10 mouse cellular contexts compared by ENCODE assay signal in genomic region chr12:103301645-103302044, GRCm38 (mm10). TPM values are rescaled to one million over a fixed set of nuclear protein-coding genes. Genes with fewer than 3 reads are reported as not detected.
DNase-seq lines count a peak whose midpoint lies in the region; ATAC-seq and TF ChIP-seq lines count a peak whose summit lies in the region.
"Had no signal": no experiment of that assay in that cellular context is flagged by ENCODE, and none has a peak within 500 bp of the region (broad histone marks: within the 10 kb centered on the region; RNA-seq: fewer than 3 reads in every experiment).

No protein-coding gene starts in this region.

- H3K4me1 ChIP-seq in heart, postnatal 0 days (ENCODE audit: control insufficient read depth, insufficient read depth) = no peaks in the 10 kb centered on the region
- no peaks in the 10 kb centered on the region for H3K4me1 ChIP-seq in heart, embryonic 11.5 days (ENCODE audit: control insufficient read depth, insufficient read depth, low read length)
- H3K4me1 ChIP-seq in testis, adult 2 months (ENCODE audit: control insufficient read depth, insufficient read depth, low read length) = no peaks in the 10 kb centered on the region
- H3K4me1 ChIP-seq in limb, embryonic 14.5 days (ENCODE audit: control insufficient read depth, insufficient read depth, low read length) = no peaks in the 10 kb centered on the region
- H3K4me1 ChIP-seq in stomach, postnatal 0 days (replicated peaks; ENCODE audit: control insufficient read depth, insufficient read depth) = no peaks in the 10 kb centered on the region
- H3K4me1 ChIP-seq: embryonic facial prominence, embryonic 12.5 days had no signal

- no peak for TF ChIP-seq EP300 in heart, postnatal 0 days (IDR thresholded peaks at IDR 0.05; ENCODE audit: low read depth)
- no peak for TF ChIP-seq EP300 in stomach, postnatal 0 days (optimal IDR thresholded peaks at IDR 0.05)

- no peaks in the 10 kb centered on the region for H3K36me3 ChIP-seq in heart, postnatal 0 days (replicated peaks; ENCODE audit: control insufficient read depth, insufficient read depth, low read length)
- H3K36me3 ChIP-seq in heart, embryonic 11.5 days (ENCODE audit: control insufficient read depth, insufficient read depth, low read length) = no peaks in the 10 kb centered on the region
- no peaks in the 10 kb centered on the region for H3K36me3 ChIP-seq in testis, adult 2 months (ENCODE audit: control insufficient read depth, insufficient read depth, low read length)
- H3K36me3 ChIP-seq in limb, embryonic 14.5 days (ENCODE audit: control insufficient read depth, insufficient read depth, low read length) = no peaks in the 10 kb centered on the region
- H3K36me3 ChIP-seq in stomach, postnatal 0 days (ENCODE audit: control insufficient read depth, insufficient read depth, low read length) = no peaks in the 10 kb centered on the region
- H3K36me3 ChIP-seq: embryonic facial prominence, embryonic 12.5 days; limb, embryonic 15.5 days had no signal

- H3K9me3 ChIP-seq in heart, postnatal 0 days (replicated peaks; ENCODE audit: control insufficient read depth, low read length) = no peaks in the 10 kb centered on the region
- H3K9me3 ChIP-seq in heart, embryonic 11.5 days (replicated peaks; ENCODE audit: control insufficient read depth, low read length) = no peaks in the 10 kb centered on the region
- no peaks in the 10 kb centered on the region for H3K9me3 ChIP-seq in limb, embryonic 14.5 days (ENCODE audit: control insufficient read depth, low read length)
- no peaks in the 10 kb centered on the region for H3K9me3 ChIP-seq in stomach, postnatal 0 days (ENCODE audit: control insufficient read depth, low read length)
- H3K9me3 ChIP-seq: embryonic facial prominence, embryonic 12.5 days; limb, embryonic 15.5 days had no signal

- TF ChIP-seq CTCF in heart, postnatal 0 days (IDR thresholded peaks at IDR 0.05; ENCODE audit: low read depth) = peak; percentile 79
- TF ChIP-seq CTCF in testis, adult 2 months (IDR thresholded peaks at IDR 0.05; ENCODE audit: control insufficient read depth, insufficient read depth, insufficient replicate concordance, low read depth, low read length) = peak; percentile 44; the same call in 1 of the 2 replicates
- TF ChIP-seq CTCF in stomach, postnatal 0 days (IDR thresholded peaks at IDR 0.05; ENCODE audit: low read depth) = peak; percentile 93

- no peak overlapping the region for H3K4me2 ChIP-seq in heart, postnatal 0 days (ENCODE audit: low read depth, low read length)
- H3K4me2 ChIP-seq in heart, embryonic 11.5 days = no peak overlapping the region
- no peak overlapping the region for H3K4me2 ChIP-seq in limb, embryonic 14.5 days (replicated peaks; ENCODE audit: low read depth, low read length, severe bottlenecking)
- no peak overlapping the region for H3K4me2 ChIP-seq in stomach, postnatal 0 days (replicated peaks; ENCODE audit: low read depth)
- H3K4me2 ChIP-seq: embryonic facial prominence, embryonic 12.5 days; limb, embryonic 15.5 days had no signal

- no peak overlapping the region for H3K9ac ChIP-seq in heart, postnatal 0 days (replicated peaks; ENCODE audit: low read depth, low read length)
- no peak overlapping the region for H3K9ac ChIP-seq in heart, embryonic 11.5 days (ENCODE audit: low read depth, low read length)
- no peak overlapping the region for H3K9ac ChIP-seq in limb, embryonic 14.5 days (ENCODE audit: low read depth, low read length, severe bottlenecking)
- no peak overlapping the region for H3K9ac ChIP-seq in stomach, postnatal 0 days (ENCODE audit: low read length)
- H3K9ac ChIP-seq: embryonic facial prominence, embryonic 12.5 days; limb, embryonic 15.5 days had no signal

- no peak overlapping the region for H3K4me3 ChIP-seq in heart, postnatal 0 days (ENCODE audit: low read depth, low read length)
- H3K4me3 ChIP-seq in heart, embryonic 11.5 days (ENCODE audit: low read depth, low read length) = no peak overlapping the region
- no peak overlapping the region for H3K4me3 ChIP-seq in testis, adult 2 months (ENCODE audit: control insufficient read depth, low read depth, low read length)
- no peak overlapping the region for H3K4me3 ChIP-seq in limb, embryonic 14.5 days (replicated peaks; ENCODE audit: low read length)
- no peak overlapping the region for H3K4me3 ChIP-seq in stomach, postnatal 0 days (ENCODE audit: low read depth, low read length)
- H3K4me3 ChIP-seq: embryonic facial prominence, embryonic 12.5 days; limb, embryonic 15.5 days had no signal

- H3K27ac ChIP-seq in heart, postnatal 0 days (ENCODE audit: low read depth) = no peak overlapping the region
- H3K27ac ChIP-seq in heart, embryonic 11.5 days (ENCODE audit: low read depth, low read length) = no peak overlapping the region
- H3K27ac ChIP-seq in testis, adult 2 months (ENCODE audit: control insufficient read depth, insufficient read depth, low read depth, low read length) = no peak overlapping the region
- H3K27ac ChIP-seq in limb, embryonic 14.5 days (replicated peaks; ENCODE audit: low read depth, low read length) = no peak overlapping the region
- H3K27ac ChIP-seq in stomach, postnatal 0 days (replicated peaks) = no peak overlapping the region
- H3K27ac ChIP-seq: embryonic facial prominence, embryonic 12.5 days; limb, embryonic 15.5 days had no signal

- WGBS in heart, postnatal 0 days = 47% methylated on average over 2 of the region's 2 CpGs
- WGBS in heart, embryonic 11.5 days (ENCODE audit: insufficient replicate concordance) = 49% methylated on average over 2 of the region's 2 CpGs
- 57% methylated on average over 2 of the region's 2 CpGs for WGBS in limb, embryonic 14.5 days
- 39% methylated on average over 2 of the region's 2 CpGs for WGBS in stomach, postnatal 0 days

- ATAC-seq in heart, postnatal 0 days (ENCODE audit: insufficient read depth, low read depth) = no peak
- no peak for ATAC-seq in heart, embryonic 11.5 days (replicated peaks; ENCODE audit: insufficient number of reproducible peaks, low FRiP score, low TSS enrichment)
- peak; percentile 64; the same call in 1 of the 2 replicates for ATAC-seq in frontal cortex, adult (ENCODE audit: low TSS enrichment)
- ATAC-seq in limb, embryonic 14.5 days (ENCODE audit: low FRiP score, low read depth) = no peak
- ATAC-seq in stomach, postnatal 0 days (ENCODE audit: low FRiP score, low TSS enrichment) = no peak

- DNase-seq in heart, postnatal 0 days (ENCODE audit: low spot score) = peak; percentile 31
- DNase-seq in testis, postnatal 14 days (ENCODE audit: low spot score) = no peak
- peak; percentile 24 for DNase-seq in c-Kit-positive CD71-negative TER-119-negative erythroid progenitor cells, embryonic 14.5 days (ENCODE audit: low read depth)
- peak; percentile 74 for DNase-seq in limb, embryonic 14.5 days (ENCODE audit: low spot score)
- DNase-seq in stomach, postnatal 0 days (ENCODE audit: low spot score) = peak; percentile 45

- 0 out of 2 replicates have a peak, but pooled peaks cover 7% of the 10 kb centered on the region for H3K27me3 ChIP-seq in heart, postnatal 0 days (ENCODE audit: control insufficient read depth, insufficient read depth, low read length)
- H3K27me3 ChIP-seq in heart, embryonic 11.5 days (ENCODE audit: control insufficient read depth, insufficient read depth, low read length) = 0 out of 2 replicates have a peak, but pooled peaks cover 4% of the 10 kb centered on the region
- no peaks in the 10 kb centered on the region for H3K27me3 ChIP-seq in testis, adult 2 months (ENCODE audit: control insufficient read depth, insufficient read depth, low read length)
- H3K27me3 ChIP-seq in limb, embryonic 14.5 days (ENCODE audit: control insufficient read depth, insufficient read depth, low read length) = no peaks in the 10 kb centered on the region; the same call in 1 of the 2 replicates
- H3K27me3 ChIP-seq in stomach, postnatal 0 days (ENCODE audit: control insufficient read depth, insufficient read depth, low read length) = no peaks in the 10 kb centered on the region
- H3K27me3 ChIP-seq: embryonic facial prominence, embryonic 12.5 days; limb, embryonic 15.5 days had no signal

- no peak for TF ChIP-seq POLR2A in testis, adult 2 months (IDR thresholded peaks at IDR 0.05; ENCODE audit: control insufficient read depth, low read depth, low read length)
- TF ChIP-seq POLR2A in limb, embryonic 14.5 days (IDR thresholded peaks at IDR 0.05; ENCODE audit: borderline replicate concordance, extremely low read depth, insufficient read depth, insufficient read length) = no peak

RNA-seq across cellular contexts. Expression of gene Fam181a, which starts 9.1 kb away (rescaled TPM):
- total RNA-seq in heart, postnatal 0 days (2014; rRNA removed; ENCODE audit: low replicate concordance) = not detected in 2 replicates
- polyA plus RNA-seq in heart, postnatal 0 days (2015; fragmentation: Nextera tagmentation; extraction: Ambion mirVana) = not detected in 2 replicates
- polyA plus RNA-seq in heart, embryonic 11.5 days (2014; fragmentation: Nextera tagmentation; extraction: Ambion mirVana) = not detected in 2 replicates
- 98.9 and 105 TPM in 2 replicates for polyA plus RNA-seq in testis, adult 2 months (2012; rRNA removed)
- 0.16 and 0.31 TPM in 2 replicates for polyA plus RNA-seq in limb, embryonic 14.5 days (2012; rRNA removed)
- 0.14 TPM in 1 of 2 replicates, not detected in the other for polyA plus RNA-seq in limb, embryonic 14.5 days (2014; fragmentation: Nextera tagmentation; extraction: Ambion mirVana)
- not detected in 2 replicates for polyA plus RNA-seq in stomach, postnatal 0 days (2015; fragmentation: Nextera tagmentation; extraction: Ambion mirVana)
- polyA plus RNA-seq: limb, embryonic 15.5 days had no signal

RNA-seq across cellular contexts. Expression of gene Asb2, which starts 54.2 kb away (rescaled TPM):
- total RNA-seq in heart, postnatal 0 days (2014; rRNA removed; ENCODE audit: low replicate concordance) = 572 and 632 TPM in 2 replicates
- 289 and 380 TPM in 2 replicates for polyA plus RNA-seq in heart, postnatal 0 days (2015; fragmentation: Nextera tagmentation; extraction: Ambion mirVana)
- polyA plus RNA-seq in heart, embryonic 11.5 days (2014; fragmentation: Nextera tagmentation; extraction: Ambion mirVana) = 225 and 236 TPM in 2 replicates
- polyA plus RNA-seq in testis, adult 2 months (2012; rRNA removed) = 3.6 and 5.1 TPM in 2 replicates
- 13.8 and 18.2 TPM in 2 replicates for polyA plus RNA-seq in limb, embryonic 14.5 days (2012; rRNA removed)
- 7.4 and 11.7 TPM in 2 replicates for polyA plus RNA-seq in limb, embryonic 14.5 days (2014; fragmentation: Nextera tagmentation; extraction: Ambion mirVana)
- polyA plus RNA-seq in stomach, postnatal 0 days (2015; fragmentation: Nextera tagmentation; extraction: Ambion mirVana) = 17.4 and 20.2 TPM in 2 replicates

RNA-seq across cellular contexts. Expression of gene Prima1, which starts 59.7 kb away (rescaled TPM):
- not detected in 2 replicates for total RNA-seq in heart, postnatal 0 days (2014; rRNA removed; ENCODE audit: low replicate concordance)
- 0.14 TPM in 1 of 2 replicates, not detected in the other for polyA plus RNA-seq in heart, postnatal 0 days (2015; fragmentation: Nextera tagmentation; extraction: Ambion mirVana)
- polyA plus RNA-seq in heart, embryonic 11.5 days (2014; fragmentation: Nextera tagmentation; extraction: Ambion mirVana) = 0.19 and 0.41 TPM in 2 replicates
- polyA plus RNA-seq in testis, adult 2 months (2012; rRNA removed) = 0.81 and 1.4 TPM in 2 replicates
- polyA plus RNA-seq in limb, embryonic 14.5 days (2012; rRNA removed) = 1.5 and 1.6 TPM in 2 replicates
- 0.48 and 0.53 TPM in 2 replicates for polyA plus RNA-seq in limb, embryonic 14.5 days (2014; fragmentation: Nextera tagmentation; extraction: Ambion mirVana)
- 1.5 and 2.0 TPM in 2 replicates for polyA plus RNA-seq in stomach, postnatal 0 days (2015; fragmentation: Nextera tagmentation; extraction: Ambion mirVana)

Comparison
In these comparisons a context has a peak if more than half of its experiments do, and no peak if none do; other contexts are left out.
1. RNA of gene Fam181a, which starts 9.1 kb away (polyA plus RNA-seq): 98.9 to 105 TPM in testis, adult 2 months; 0.14 to 0.31 TPM in limb, embryonic 14.5 days, not detected in stomach, postnatal 0 days, not detected in heart, embryonic 11.5 days and not detected in heart, postnatal 0 days; every median in the first group is over 10 times any median in the second.
2. RNA of gene Asb2, which starts 54.2 kb away (polyA plus RNA-seq): 289 to 380 TPM in heart, postnatal 0 days and 225 to 236 TPM in heart, embryonic 11.5 days; 17.4 to 20.2 TPM in stomach, postnatal 0 days, 7.4 to 18.2 TPM in limb, embryonic 14.5 days and 3.6 to 5.1 TPM in testis, adult 2 months; every median in the first group is over 10 times any median in the second.
3. Peak in every context shown above with its lines, with median percentiles within 50 percentile points of each other: CTCF ChIP-seq.